Mouse (Mus musculus) forebrain, postnatal 0 days (tissue): ENCODE measurements around the gene Nek11. TPM values are rescaled to one million over a fixed set of nuclear protein-coding genes. Genes with fewer than 3 reads are reported as not detected.

Experiments used
- ATAC-seq: fragments of 200-750 bp; cut with Nextera tagmentation; 2 replicates; pipeline ENCODE4 v1.8.0; 2017; ENCODE audit warnings: mild to moderate bottlenecking, moderate library complexity
- DNase-seq: peaks from one replicate; pipeline ENCODE4 v3.0.0-alpha.2; 2015
- H3K27ac ChIP-seq: fragments of 300-500 bp; sonication (generic); 2 replicates; pipeline ENCODE4 v1.5.1; 2014; ENCODE audit warnings: low read depth, mild to moderate bottlenecking, antibody characterized with exemption, low read length, moderate library complexity, mixed read lengths
- H3K27me3 ChIP-seq: fragments of 300-500 bp; sonication (generic); 2 replicates; pipeline ENCODE4 v1.6.1; 2014; ENCODE audit warnings: mild to moderate bottlenecking, low read length, mixed read lengths; ENCODE audit not compliant: insufficient read depth
- H3K36me3 ChIP-seq: fragments of 300-500 bp; sonication (generic); 2 replicates; pipeline ENCODE4 v1.6.1; 2014; ENCODE audit warnings: mild to moderate bottlenecking, moderate library complexity; ENCODE audit not compliant: insufficient read depth
- H3K4me1 ChIP-seq: fragments of 300-500 bp; sonication (generic); 2 replicates; pipeline ENCODE4 v1.6.1; 2014; ENCODE audit warnings: antibody characterized with exemption; ENCODE audit not compliant: insufficient read depth
- H3K4me2 ChIP-seq: fragments of 300-500 bp; sonication (generic); 2 replicates; pipeline ENCODE4 v1.6.1; 2014; ENCODE audit warnings: low read depth, mild to moderate bottlenecking, moderate library complexity
- H3K4me3 ChIP-seq: fragments of 300-500 bp; sonication (generic); 2 replicates; pipeline ENCODE4 v1.5.1; 2014; ENCODE audit warnings: low read depth, low read length, mixed read lengths
- H3K9ac ChIP-seq: fragments of 300-500 bp; sonication (generic); 2 replicates; pipeline ENCODE4 v1.6.1; 2014; ENCODE audit warnings: mild to moderate bottlenecking
- H3K9me3 ChIP-seq: fragments of 300-500 bp; sonication (generic); 2 replicates; pipeline ENCODE4 v1.6.1; 2016; ENCODE audit warnings: low read length
- CTCF ChIP-seq: sonication (generic); IDR thresholded peaks from 2 replicates; pipeline ENCODE4 v1.5.1; 2016; ENCODE audit warnings: antibody characterized with exemption, control low read depth, low read depth
- WGBS: fragments of 180-500 bp; shearing (Covaris S2); extraction: QIAGEN DNeasy Blood & Tissue Kit; methylation state at CpG from one replicate; pipeline ENCODE4 v1.1.7; 2014; 5-methylcytosine and 5-hydroxymethylcytosine counted together
- polyA plus RNA-seq: library from polyadenylated mRNA; unstranded; fragments of >200 nt; fragmentation: Nextera tagmentation; extraction: Ambion mirVana; gene quantifications from 2 replicates; pipeline ENCODE4 v1.2.1, GENCODE M21; 2015
- total RNA-seq: library from RNA; depleted of rRNA; stranded (reverse); fragments of >200 nt; gene quantifications from 2 replicates; pipeline ENCODE4 v1.2.3, GENCODE M21; 2014

The Nek11 gene
- total and polyA plus RNA-seq, 2 experiments from 2014 or later: 3.3 to 4.1 TPM

DNA sequence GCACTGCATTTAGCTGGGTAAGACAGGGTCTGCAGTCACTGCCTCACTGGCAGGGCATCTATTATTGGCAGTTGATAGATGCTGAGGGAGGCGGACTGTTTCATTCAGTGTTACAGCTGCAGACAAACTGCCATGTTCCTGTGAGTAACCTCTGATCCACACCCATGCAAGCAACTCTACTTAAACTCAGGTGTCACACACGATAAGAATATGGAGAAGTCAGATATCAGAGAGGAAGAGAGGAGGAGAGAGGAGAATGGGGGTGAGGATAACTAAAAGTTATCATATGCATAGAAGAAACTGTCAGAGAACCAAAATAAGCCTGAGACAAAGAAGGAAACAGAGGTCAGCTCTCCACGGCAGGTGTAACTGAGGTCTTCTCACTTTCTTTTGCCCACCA, 212.9 kb downstream of the Nek11 start:
- 88% methylated on average over 3 of the region's 3 CpGs for WGBS
- no peaks in the 10 kb centered on the region for H3K36me3 ChIP-seq
- H3K4me3 ChIP-seq: no peak overlapping the region
- H3K27ac ChIP-seq: no peak overlapping the region
- H3K27me3 ChIP-seq: no peaks in the 10 kb centered on the region
- no peaks in the 10 kb centered on the region for H3K4me1 ChIP-seq
- no peak overlapping the region for H3K4me2 ChIP-seq
- TF ChIP-seq CTCF: no peak
- H3K9me3 ChIP-seq: no peaks in the 10 kb centered on the region
- no peak overlapping the region for H3K9ac ChIP-seq
- ATAC-seq: no peak
- no peak for DNase-seq

DNA sequence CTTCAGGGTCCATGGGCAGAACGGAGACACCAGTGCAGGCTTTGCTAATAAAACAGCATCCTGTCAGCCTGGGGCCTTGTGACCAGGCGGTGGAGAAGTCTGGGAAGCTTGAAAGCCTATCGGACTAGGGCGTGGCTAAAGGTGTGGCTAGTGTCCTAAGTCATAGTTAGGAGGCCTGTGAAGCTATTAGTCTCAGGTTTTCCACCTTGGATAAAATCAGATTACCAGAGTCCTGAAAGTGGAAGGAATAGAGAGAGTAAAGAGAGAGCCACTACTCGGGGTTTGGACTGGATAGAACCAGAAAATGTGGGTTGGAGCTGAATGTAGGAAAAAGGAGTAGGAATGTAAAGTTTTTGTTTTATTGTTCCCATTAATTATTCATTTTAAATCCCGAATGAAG, 250.3 kb downstream of the Nek11 start, which contains the start of gene 1700080E11Rik:
Gene 1700080E11Rik (minus strand): TSS at position 101 of the 400 bp plus-strand sequence.
- Histone ChIP-seq H3K36me3 (no peaks in the 10 kb centered on the region), H3K27ac (no peak within 1 kb of the TSS), H3K4me2 (no peak within 1 kb of the TSS), H3K27me3 (no peaks in the 10 kb centered on the region), H3K4me1 (no peaks in the 10 kb centered on the region), H3K9ac (no peak within 1 kb of the TSS), H3K9me3 (no peaks in the 10 kb centered on the region), H3K4me3 (no peak within 1 kb of the TSS)
- WGBS: 81% methylated on average over 6 of the region's 6 CpGs
- ATAC-seq (no peak), DNase-seq (no peak)
- no peak for TF ChIP-seq CTCF

DNA sequence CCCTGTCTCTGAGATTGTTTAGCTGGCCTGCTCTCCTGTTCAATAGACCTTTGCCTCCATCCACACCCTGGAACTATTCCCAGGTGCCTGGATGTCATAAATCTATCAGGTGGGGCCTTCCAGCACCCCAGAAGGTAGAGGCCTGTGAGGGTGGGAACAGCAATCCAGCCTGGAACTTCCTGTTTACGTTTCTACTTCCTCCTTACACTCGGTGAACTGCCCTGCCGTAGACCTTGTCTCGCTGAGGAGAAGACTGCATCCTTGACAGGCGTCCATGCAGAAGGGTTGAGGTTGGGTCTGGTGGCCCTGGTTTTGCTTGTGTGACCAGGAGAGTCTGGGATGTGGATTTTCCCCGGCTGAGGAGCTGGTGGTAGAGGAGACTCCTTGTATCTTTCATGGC, 256.1 kb downstream of the Nek11 start:
- Histone ChIP-seq H3K9ac (no peak overlapping the region), H3K27ac (no peak overlapping the region), H3K4me1 (no peaks in the 10 kb centered on the region), H3K36me3 (no peaks in the 10 kb centered on the region), H3K4me2 (no peak overlapping the region), H3K9me3 (no peaks in the 10 kb centered on the region), H3K27me3 (no peaks in the 10 kb centered on the region), H3K4me3 (no peak overlapping the region)
- no peak for TF ChIP-seq CTCF
- DNase-seq (no peak), ATAC-seq (no peak)
- 91% methylated on average over 6 of the region's 6 CpGs for WGBS

DNA sequence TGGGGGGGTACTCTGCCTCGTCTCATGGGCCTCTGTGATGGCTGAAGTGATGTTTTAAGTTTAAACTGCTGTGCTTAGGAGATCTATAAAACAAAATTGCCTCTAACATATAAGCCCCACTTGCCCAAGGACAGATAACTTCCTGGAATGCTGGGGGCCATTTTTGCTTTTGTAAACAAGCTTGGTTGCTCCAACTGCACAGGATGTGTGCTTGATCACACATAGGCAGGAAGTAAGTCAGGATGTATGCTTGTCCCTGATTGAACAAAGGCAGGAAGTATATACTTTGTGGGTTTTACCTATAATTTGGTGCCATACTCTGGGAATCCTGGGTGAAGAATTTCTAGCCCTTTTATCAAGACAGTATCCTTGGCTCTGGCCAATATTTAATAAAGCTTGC, 258.9 kb downstream of the Nek11 start:
- 0 out of 2 replicates have a peak, but pooled peaks cover 3% of the 10 kb centered on the region for H3K4me1 ChIP-seq
- no peak overlapping the region for H3K4me2 ChIP-seq
- WGBS: 19% methylated on average over 1 of the region's 1 CpGs
- H3K36me3 ChIP-seq: no peaks in the 10 kb centered on the region
- no peak for TF ChIP-seq CTCF
- DNase-seq (no peak), ATAC-seq (no peak)
- no peaks in the 10 kb centered on the region for H3K9me3 ChIP-seq
- H3K27ac ChIP-seq: no peak overlapping the region
- H3K9ac ChIP-seq: no peak overlapping the region
- no peaks in the 10 kb centered on the region for H3K27me3 ChIP-seq
- no peak overlapping the region for H3K4me3 ChIP-seq

DNA sequence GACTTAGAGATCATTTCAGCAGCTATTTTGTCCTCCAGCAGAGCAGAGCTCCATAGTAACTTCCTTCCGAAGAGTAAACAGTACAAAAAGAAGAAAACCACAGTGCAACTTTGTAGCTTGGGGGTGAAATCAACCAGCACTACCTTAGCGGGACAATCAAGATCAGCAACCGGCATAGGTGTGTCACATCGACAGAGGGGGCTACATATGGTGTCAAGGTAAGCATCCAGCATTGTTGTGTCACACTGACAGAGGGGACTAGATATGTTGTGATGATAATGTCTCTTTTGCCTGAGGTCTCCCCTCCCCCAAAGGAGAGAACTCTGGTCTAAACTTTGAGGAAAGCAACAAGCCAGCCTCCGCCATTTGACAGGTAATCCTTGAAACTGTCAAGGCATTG, 260.8 kb downstream of the Nek11 start:
- no peaks in the 10 kb centered on the region for H3K27me3 ChIP-seq
- H3K4me3 ChIP-seq: no peak overlapping the region
- DNase-seq (no peak), ATAC-seq (no peak)
- no peak overlapping the region for H3K9ac ChIP-seq
- H3K27ac ChIP-seq: no peak overlapping the region
- TF ChIP-seq CTCF: no peak
- no peaks in the 10 kb centered on the region for H3K36me3 ChIP-seq
- no peaks in the 10 kb centered on the region for H3K9me3 ChIP-seq
- H3K4me2 ChIP-seq: no peak overlapping the region
- 92% methylated on average over 5 of the region's 5 CpGs for WGBS
- peaks cover 11% of the 10 kb centered on the region for H3K4me1 ChIP-seq

DNA sequence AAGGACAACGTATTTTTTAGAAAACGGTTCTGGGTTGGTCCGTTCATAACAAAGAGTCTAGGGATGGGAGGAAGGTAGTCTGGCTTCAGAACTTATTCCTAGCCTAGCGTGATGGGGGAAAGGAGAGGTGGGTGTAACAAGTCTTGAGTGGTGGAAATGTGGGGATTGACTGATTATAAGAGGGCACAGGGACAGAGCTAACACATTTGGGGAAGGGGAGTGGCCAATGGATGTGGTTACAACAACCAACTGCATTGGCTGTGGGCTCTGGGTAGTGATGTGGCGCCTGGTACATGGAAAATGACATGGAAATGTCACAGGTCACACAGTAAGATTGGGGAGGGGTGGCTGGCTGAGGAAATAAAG, 263.3 kb downstream of the Nek11 start:
- Histone ChIP-seq H3K9me3 (no peaks in the 10 kb centered on the region), H3K9ac (peak overlapping the region; percentile 89), H3K27ac (peak overlapping the region; percentile 89; the same call in 1 of the 2 replicates), H3K4me2 (peak overlapping the region; percentile 84), H3K4me1 (peaks cover 11% of the 10 kb centered on the region), H3K36me3 (no peaks in the 10 kb centered on the region), H3K27me3 (no peaks in the 10 kb centered on the region), H3K4me3 (peak overlapping the region; percentile 79)
- ATAC-seq: peak; percentile 50
- 24% methylated on average over 5 of the region's 5 CpGs for WGBS
- no peak for TF ChIP-seq CTCF
- no peak for DNase-seq

DNA sequence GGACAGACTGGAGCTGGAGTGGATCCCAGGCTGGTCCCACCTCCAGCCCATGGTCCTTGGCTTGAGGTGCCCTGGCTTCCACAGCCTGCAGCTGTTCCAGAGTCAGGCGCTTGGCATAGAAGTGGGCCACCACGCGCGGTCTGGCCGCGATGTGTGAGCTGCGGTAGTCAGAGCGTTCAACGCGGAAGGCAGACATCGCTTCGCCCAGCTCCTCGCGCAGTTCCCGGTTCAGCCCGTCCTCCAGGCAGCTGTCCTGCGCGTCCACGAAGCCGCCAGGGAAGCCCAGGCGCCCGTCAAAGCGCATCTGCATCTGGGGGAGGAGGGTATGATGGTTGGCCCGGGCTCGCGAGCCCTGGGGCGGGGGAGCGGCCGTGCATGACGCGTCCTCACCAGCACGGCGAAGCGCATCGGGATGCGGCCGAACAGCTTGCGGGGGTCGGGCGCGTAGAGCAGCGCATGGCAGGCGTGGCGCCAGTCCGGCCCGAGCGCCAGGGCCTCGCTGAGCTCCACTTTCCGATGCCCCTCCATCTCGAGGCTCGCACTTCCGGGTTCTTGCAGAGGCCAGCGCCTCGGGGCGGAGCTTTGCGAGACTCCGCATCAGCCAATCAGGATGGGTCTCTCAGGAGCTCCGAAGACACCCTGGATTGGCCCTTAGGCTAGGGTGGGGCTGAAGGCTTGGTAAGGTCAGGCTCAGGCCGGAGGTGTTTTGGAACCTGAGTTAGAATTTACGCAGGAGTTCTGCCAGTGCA, 263.9 kb downstream of the Nek11 start, which contains the start of gene Nudt16:
Gene Nudt16 (minus strand): TSS at position 572 of the 749 bp plus-strand sequence.
- TF ChIP-seq CTCF: no peak
- Histone ChIP-seq H3K36me3 (no peaks in the 10 kb centered on the region), H3K9me3 (no peaks in the 10 kb centered on the region), H3K27me3 (no peaks in the 10 kb centered on the region), H3K27ac (peak within 1 kb of the TSS; percentile 89), H3K4me3 (peak within 1 kb of the TSS; percentile 79), H3K4me2 (peak within 1 kb of the TSS; percentile 84), H3K4me1 (peaks cover 11% of the 10 kb centered on the region), H3K9ac (peak within 1 kb of the TSS; percentile 89)
- ATAC-seq (peak; percentile 99), DNase-seq (peak; percentile 94)
- 3% methylated on average over 60 of the region's 60 CpGs for WGBS
